Comparison of ENCODE assay signal across 29 mouse cellular contexts in the genomic region with DNA sequence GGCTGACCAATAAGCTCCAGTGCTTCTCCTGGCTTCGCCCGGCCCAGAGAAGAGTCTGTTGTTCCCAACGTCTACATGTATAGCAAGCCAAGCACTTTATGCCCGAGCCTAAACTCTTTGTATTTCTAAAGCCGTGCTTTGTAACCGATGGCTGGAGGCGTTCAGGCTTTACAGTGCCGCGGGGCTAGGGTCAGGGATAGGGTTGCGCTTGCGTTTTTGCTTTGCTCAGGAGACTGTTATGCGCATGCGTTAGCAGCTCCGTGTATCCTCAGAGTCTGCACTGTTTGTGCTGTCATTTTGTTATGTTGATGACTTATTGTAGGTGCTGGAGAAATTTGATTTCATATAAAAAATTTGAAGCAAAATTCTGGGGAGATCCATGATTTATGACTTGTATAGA. TPM values are rescaled to one million over a fixed set of nuclear protein-coding genes. Genes with fewer than 3 reads are reported as not detected.
A peak's percentile ranks its signal among the peaks of the same experiment; 100 is the strongest.
DNase-seq lines count a peak whose midpoint lies in the region; ATAC-seq lines count a peak whose summit lies in the region.
"Had no signal": no experiment of that assay in that cellular context is flagged by ENCODE, and none has a peak within 500 bp of the region (broad histone marks: within the 10 kb centered on the region; RNA-seq: fewer than 3 reads in every experiment).

No protein-coding gene starts in this region.

- no peak for ATAC-seq in midbrain, embryonic 16.5 days
- no peak for ATAC-seq in hindbrain, embryonic 15.5 days (ENCODE audit: low FRiP score, low read depth)
- ATAC-seq: activated CD4-positive, CD25-positive, alpha-beta regulatory T cell, adult 4 months; forebrain, embryonic 14.5 days; inflammation-experienced regulatory T-cells, adult 6 months; Patski had no signal

- H3K27ac ChIP-seq in midbrain, embryonic 16.5 days (ENCODE audit: low read length): no peak overlapping the region
- no peak overlapping the region for H3K27ac ChIP-seq in midbrain, embryonic 10.5 days (replicated peaks)
- no peak overlapping the region for H3K27ac ChIP-seq in hindbrain, embryonic 15.5 days (replicated peaks)
- H3K27ac ChIP-seq: gastrocnemius, adult 2 months; limb, embryonic 10.5 days; liver, embryonic 15.5 days; lung, embryonic 15.5 days; macrophage; stomach, postnatal 0 days had no signal

- H3K36me3 ChIP-seq in midbrain, embryonic 16.5 days (ENCODE audit: control insufficient read depth, insufficient read depth, low read length): no peaks in the 10 kb centered on the region
- H3K36me3 ChIP-seq in midbrain, embryonic 10.5 days: no peaks in the 10 kb centered on the region
- H3K36me3 ChIP-seq in hindbrain, embryonic 15.5 days: no peaks in the 10 kb centered on the region
- H3K36me3 ChIP-seq: heart, embryonic 12.5 days; liver, embryonic 15.5 days; lung, embryonic 15.5 days had no signal

- no peak overlapping the region for H3K9ac ChIP-seq in midbrain, embryonic 16.5 days (ENCODE audit: low read depth, low read length)
- no peak overlapping the region for H3K9ac ChIP-seq in hindbrain, embryonic 15.5 days
- H3K9ac ChIP-seq: heart, embryonic 12.5 days; liver, embryonic 15.5 days; lung, embryonic 15.5 days had no signal

- WGBS in midbrain, embryonic 16.5 days: 60% methylated on average over 14 of the region's 14 CpGs
- WGBS in midbrain, embryonic 10.5 days: 76% methylated on average over 14 of the region's 14 CpGs
- WGBS in hindbrain, embryonic 15.5 days: 59% methylated on average over 14 of the region's 14 CpGs

- peak; percentile 28 for DNase-seq in embryo, embryonic 10.5 days (ENCODE audit: low spot score)
- DNase-seq in embryo, embryonic 11 days: no peak
- DNase-seq in midbrain, embryonic 10.5 days (ENCODE audit: low spot score): no peak
- DNase-seq in B cell, adult 2 months: no peak
- no peak for DNase-seq in lung, postnatal 4 days
- no peak for DNase-seq in spleen, adult 18-20 months
- DNase-seq: adrenal gland, postnatal 10 days; cerebellum, adult 18-20 months; cerebellum, postnatal 14 days; gastrocnemius, adult 2 months; heart, postnatal 14 days; kidney, adult 18-20 months; kidney, postnatal 10 days; liver; thymus, adult 2 months had no signal

- no peaks in the 10 kb centered on the region for H3K27me3 ChIP-seq in midbrain, embryonic 16.5 days (ENCODE audit: control insufficient read depth, insufficient read depth, low read depth, low read length)
- no peaks in the 10 kb centered on the region for H3K27me3 ChIP-seq in midbrain, embryonic 10.5 days (ENCODE audit: low read depth, poor library complexity, severe bottlenecking)
- no peaks in the 10 kb centered on the region for H3K27me3 ChIP-seq in hindbrain, embryonic 15.5 days
- H3K27me3 ChIP-seq: heart, embryonic 12.5 days; liver, embryonic 15.5 days; lung, embryonic 15.5 days; Patski had no signal

- H3K4me3 ChIP-seq in midbrain, embryonic 16.5 days (ENCODE audit: low read depth, low read length): no peak overlapping the region
- H3K4me3 ChIP-seq in midbrain, embryonic 10.5 days: no peak overlapping the region
- peak overlapping the region; percentile 21; the same call in 1 of the 2 replicates for H3K4me3 ChIP-seq in hindbrain, embryonic 15.5 days
- H3K4me3 ChIP-seq: gastrocnemius, adult 2 months; heart, embryonic 12.5 days; limb, embryonic 10.5 days; liver, embryonic 15.5 days; lung, embryonic 15.5 days had no signal

- no peaks in the 10 kb centered on the region for H3K9me3 ChIP-seq in midbrain, embryonic 16.5 days (replicated peaks; ENCODE audit: control insufficient read depth, low read length, poor library complexity, severe bottlenecking)
- H3K9me3 ChIP-seq in midbrain, embryonic 10.5 days (replicated peaks): no peaks in the 10 kb centered on the region
- no peaks in the 10 kb centered on the region for H3K9me3 ChIP-seq in hindbrain, embryonic 15.5 days
- H3K9me3 ChIP-seq: G1E; heart, embryonic 12.5 days; limb, embryonic 10.5 days; liver, embryonic 15.5 days; lung, embryonic 15.5 days had no signal

- peak overlapping the region; percentile 22; the same call in 1 of the 2 replicates for H3K4me2 ChIP-seq in midbrain, embryonic 16.5 days (ENCODE audit: low read length)
- peak overlapping the region; percentile 32; the same call in 1 of the 2 replicates for H3K4me2 ChIP-seq in hindbrain, embryonic 15.5 days
- H3K4me2 ChIP-seq: heart, embryonic 12.5 days; liver, embryonic 15.5 days; lung, embryonic 15.5 days; midbrain, embryonic 11.5 days had no signal

- H3K4me1 ChIP-seq in midbrain, embryonic 16.5 days (ENCODE audit: control insufficient read depth, insufficient read depth, low read length): no peaks in the 10 kb centered on the region
- peaks cover 28% of the 10 kb centered on the region; the same call in 1 of the 2 replicates for H3K4me1 ChIP-seq in midbrain, embryonic 10.5 days
- 0 out of 2 replicates have a peak, but pooled peaks cover 8% of the 10 kb centered on the region for H3K4me1 ChIP-seq in hindbrain, embryonic 15.5 days (replicated peaks)
- H3K4me1 ChIP-seq: limb, embryonic 10.5 days had no signal

RNA-seq across cellular contexts. Expression of gene Usp6nl, which starts 51.7 kb away (rescaled TPM):
- polyA plus RNA-seq in midbrain, embryonic 16.5 days (2015; fragmentation: Nextera tagmentation; extraction: Ambion mirVana): 6.2 and 7.3 TPM in 2 replicates
- 11.0 and 11.8 TPM in 2 replicates for polyA plus RNA-seq in midbrain, embryonic 10.5 days (2016; fragmentation: Nextera tagmentation; extraction: Ambion mirVana)
- 6.6 and 6.8 TPM in 2 replicates for polyA plus RNA-seq in hindbrain, embryonic 15.5 days (2015; fragmentation: Nextera tagmentation; extraction: Ambion mirVana)
